Mouse (Mus musculus) cerebellum, adult 2 months (tissue): ENCODE measurements around the gene Gm49661.

ENCODE experiments used
- CTCF ChIP-seq: fragments of 200-500 bp; IDR thresholded peaks from 2 replicates; pipeline ENCODE4 v1.5.1; 2011; ENCODE audit warnings: low read depth, mild to moderate bottlenecking, control low read depth, low read length, moderate library complexity, borderline replicate concordance; ENCODE audit not compliant: insufficient read depth
- POLR2A ChIP-seq: fragments of 200-500 bp; IDR thresholded peaks from 2 replicates; pipeline ENCODE4 v1.6.1; 2011; ENCODE audit warnings: low read length, control low read depth, borderline replicate concordance; ENCODE audit not compliant: insufficient read depth

DNA sequence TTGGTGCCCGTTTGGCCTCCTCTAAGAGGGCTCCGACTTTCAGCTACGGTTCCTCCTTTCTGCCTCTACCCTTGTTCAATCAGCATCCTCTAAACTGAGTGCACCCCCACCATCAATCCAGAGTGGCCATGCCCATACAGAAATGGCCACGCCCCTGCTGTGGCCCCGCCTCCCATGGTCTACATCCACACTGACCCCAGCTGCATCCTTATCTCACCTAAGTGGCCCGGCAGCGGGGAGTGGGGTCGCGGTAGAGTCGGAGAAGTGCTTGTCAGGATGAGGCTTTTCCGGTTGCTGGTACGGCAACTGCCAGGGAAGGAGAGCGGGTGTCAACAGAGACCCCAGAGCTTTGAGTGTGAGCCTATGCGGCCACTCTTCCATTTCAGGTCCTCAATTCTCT lies 33.7 kb downstream of the Gm49661 start:
- TF ChIP-seq CTCF = no peak
- TF ChIP-seq POLR2A = no peak
